Mouse (Mus musculus) macrophage (primary cell): ENCODE results near the gene Ermard. TPM values are rescaled to one million over a fixed set of nuclear protein-coding genes. Genes with fewer than 3 reads are reported as not detected.
A peak's percentile ranks its signal among the peaks of the same experiment; 100 is the strongest.
"Not testable (repeated sequence)": the region's sequence is repeated elsewhere in the genome, so short reads cannot be mapped to it uniquely, and the experiment has no call there.

Source experiments
- H3K27ac ChIP-seq: fragments of 350-480 bp; formaldehyde crosslinking; 2 replicates; pipeline ENCODE4 v1.9.0; 2021
- H3K36me3 ChIP-seq: fragments of 350-480 bp; formaldehyde crosslinking; 2 replicates; pipeline ENCODE4 v1.9.0; 2021; ENCODE audit errors: inconsistent target
- H3K4me3 ChIP-seq: fragments of 350-480 bp; formaldehyde crosslinking; 2 replicates; pipeline ENCODE4 v1.9.0; 2021; ENCODE audit errors: inconsistent target
- H3K79me2 ChIP-seq: fragments of 350-480 bp; formaldehyde crosslinking; 2 replicates; pipeline ENCODE4 v1.9.0; 2021; ENCODE audit errors: inconsistent target
- WGBS: methylation state at CpG from one replicate; pipeline ENCODE4 v1.1.7; 2026; ENCODE audit warnings: inconsistent platforms; ENCODE audit not compliant: missing documents; 5-methylcytosine and 5-hydroxymethylcytosine counted together
- polyA plus RNA-seq: library from polyadenylated mRNA; stranded (reverse); fragments of 250-400 nt; gene quantifications from 3 replicates; pipeline ENCODE4 v1.2.4, GENCODE M21; 2018; ENCODE audit warnings: inconsistent platforms

Ermard gene
- polyA plus RNA-seq, 1 experiment from 2014 or later, result 29.8 TPM

- H3K79me2 ChIP-seq, H3K4me3 ChIP-seq, H3K27ac ChIP-seq, H3K36me3 ChIP-seq: not testable (repeated sequence)
- WGBS, result no CpG with 5 or more reads among the region's 1 CpGs
Observed at GRCm38 (mm10) chr17:15050338-15050737, 9.3 kb downstream of the Ermard start.

DNA sequence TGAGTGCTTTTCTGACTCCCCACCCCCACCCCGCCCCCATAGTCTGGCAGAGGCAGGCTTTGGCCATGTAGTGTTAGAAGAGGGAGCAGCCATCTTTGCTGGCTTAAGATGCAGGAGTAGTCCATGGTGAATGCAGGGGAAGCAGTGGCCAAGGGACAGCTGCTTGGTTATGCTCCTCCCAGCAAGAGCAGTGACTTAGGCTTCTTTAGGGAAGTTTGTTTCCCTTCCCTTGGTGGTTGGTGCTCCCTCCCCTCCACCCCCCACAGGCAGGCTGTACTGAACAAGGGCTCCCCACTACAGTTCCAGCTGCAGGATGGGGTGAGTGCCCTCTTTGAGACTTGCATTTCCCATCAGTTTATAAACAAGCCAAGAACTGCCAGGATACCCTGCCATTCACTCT lies 11.8 kb downstream of the Ermard start:
- Histone ChIP-seq H3K36me3 (peaks cover 15% of the 10 kb centered on the region), H3K27ac (peak overlapping the region; percentile 37; the same call in 1 of the 2 replicates)
- not testable (repeated sequence) for H3K4me3 ChIP-seq, H3K79me2 ChIP-seq
- WGBS, result no CpG with 5 or more reads among the region's 1 CpGs

- peak overlapping the region; percentile 37; the same call in 1 of the 2 replicates for H3K27ac ChIP-seq
- H3K79me2 ChIP-seq, H3K4me3 ChIP-seq: not testable (repeated sequence)
- WGBS, result 60% methylated on average over 1 of the region's 8 CpGs
- H3K36me3 ChIP-seq, result peaks cover 20% of the 10 kb centered on the region
Observed at GRCm38 (mm10) chr17:15053183-15053828, 12.3 kb downstream of the Ermard start.

DNA sequence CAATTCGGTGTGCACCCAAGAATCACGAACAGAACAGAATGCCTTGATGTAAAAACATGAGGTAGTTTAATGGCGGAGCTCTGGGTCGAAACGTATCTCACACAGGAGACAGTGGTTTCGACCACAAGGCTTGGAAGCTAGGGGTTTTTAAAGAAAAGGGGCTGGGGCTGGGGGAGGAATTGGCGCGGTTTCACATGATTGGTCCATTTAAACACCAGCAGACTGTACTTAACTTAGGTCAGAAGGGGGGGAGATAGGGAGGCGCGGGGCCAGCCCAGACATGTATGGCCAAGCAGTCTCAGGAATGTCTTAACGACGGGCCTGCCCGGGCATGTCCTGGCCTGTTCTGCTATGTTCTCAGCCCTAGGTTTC lies 12.8 kb downstream of the Ermard start:
- peaks cover 25% of the 10 kb centered on the region for H3K36me3 ChIP-seq
- H3K79me2 ChIP-seq, H3K27ac ChIP-seq, H3K4me3 ChIP-seq: not testable (repeated sequence)
- no CpG with 5 or more reads among the region's 13 CpGs for WGBS

DNA sequence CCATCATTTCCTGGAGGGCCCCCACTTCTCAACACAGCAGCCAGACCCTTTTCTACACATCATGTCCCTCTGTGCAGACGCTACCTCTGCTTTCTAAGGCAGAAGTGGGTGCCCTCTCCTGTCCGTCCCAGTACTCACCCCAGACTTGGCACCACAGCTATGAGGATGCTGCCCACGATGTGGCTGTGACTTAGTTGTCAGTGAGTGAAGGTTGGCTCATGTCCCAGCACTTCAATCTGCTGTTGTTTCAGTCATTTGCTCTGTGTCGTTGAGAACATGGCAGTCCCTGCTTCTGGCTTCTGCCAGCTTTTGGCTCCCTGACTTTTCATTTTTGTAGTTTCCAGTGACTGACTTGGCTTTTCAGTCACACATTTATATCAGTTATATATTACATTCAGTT lies 14.9 kb downstream of the Ermard start:
- Histone ChIP-seq H3K27ac (no peak overlapping the region), H3K4me3 (no peak overlapping the region), H3K79me2 (no peaks in the 10 kb centered on the region), H3K36me3 (peaks cover 46% of the 10 kb centered on the region)
- 81% methylated on average over 3 of the region's 4 CpGs for WGBS

DNA sequence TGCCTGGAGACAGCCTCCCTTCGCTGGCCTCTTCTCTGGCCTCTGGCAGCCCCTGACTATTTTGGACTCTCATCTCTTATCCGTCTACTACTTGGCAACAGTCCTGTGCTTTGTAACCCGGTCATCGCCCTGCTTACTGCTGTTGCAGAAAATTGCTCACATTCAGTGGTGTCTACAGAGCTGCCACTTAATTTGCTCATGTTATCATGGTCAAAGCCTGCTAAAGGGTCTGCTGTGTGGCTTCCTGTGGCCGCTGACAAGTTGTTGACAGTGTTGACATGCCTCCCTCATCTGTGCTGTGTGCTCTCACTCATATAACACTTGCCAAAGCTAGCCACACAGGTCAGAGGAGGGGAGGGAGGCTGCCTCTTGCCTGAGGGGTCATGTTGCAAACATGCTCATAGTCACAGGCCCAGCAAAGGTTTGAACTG lies 17.2 kb downstream of the Ermard start:
- WGBS, result 90% methylated on average over 5 of the region's 5 CpGs
- Histone ChIP-seq H3K36me3 (peaks cover 69% of the 10 kb centered on the region), H3K79me2 (no peaks in the 10 kb centered on the region), H3K4me3 (no peak overlapping the region), H3K27ac (no peak overlapping the region)

GRCm38 (mm10) chr17:15059646-15060045 lies 18.6 kb downstream of the Ermard start:
- H3K27ac ChIP-seq, result no peak overlapping the region
- H3K36me3 ChIP-seq, result peaks cover 79% of the 10 kb centered on the region
- 93% methylated on average over 14 of the region's 14 CpGs for WGBS
- H3K4me3 ChIP-seq, result no peak overlapping the region
- H3K79me2 ChIP-seq, result no peaks in the 10 kb centered on the region

DNA sequence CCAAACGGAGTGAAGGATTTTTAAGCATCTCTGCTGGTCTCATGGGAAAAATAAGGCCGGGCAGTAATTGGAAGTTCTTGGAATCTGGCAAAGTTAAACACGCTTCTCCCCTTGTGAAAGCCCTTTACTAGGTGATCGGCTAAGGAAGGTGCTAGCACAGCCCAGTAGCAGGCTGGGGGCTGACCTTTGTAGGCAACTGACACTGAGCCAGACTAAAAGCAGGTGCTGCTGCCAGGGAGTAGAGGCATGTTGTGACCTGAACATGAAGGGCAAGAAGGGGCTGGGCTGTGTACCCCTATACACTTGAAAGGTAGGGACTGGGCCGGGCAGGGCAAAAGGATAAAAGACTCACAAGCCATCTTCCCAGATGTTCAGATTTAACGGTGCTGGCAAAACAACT lies 19.3 kb downstream of the Ermard start:
- WGBS, result 95% methylated on average over 6 of the region's 6 CpGs
- H3K27ac ChIP-seq, result no peak overlapping the region
- H3K36me3 ChIP-seq, result peaks cover 79% of the 10 kb centered on the region
- no peak overlapping the region for H3K4me3 ChIP-seq
- H3K79me2 ChIP-seq, result no peaks in the 10 kb centered on the region

DNA sequence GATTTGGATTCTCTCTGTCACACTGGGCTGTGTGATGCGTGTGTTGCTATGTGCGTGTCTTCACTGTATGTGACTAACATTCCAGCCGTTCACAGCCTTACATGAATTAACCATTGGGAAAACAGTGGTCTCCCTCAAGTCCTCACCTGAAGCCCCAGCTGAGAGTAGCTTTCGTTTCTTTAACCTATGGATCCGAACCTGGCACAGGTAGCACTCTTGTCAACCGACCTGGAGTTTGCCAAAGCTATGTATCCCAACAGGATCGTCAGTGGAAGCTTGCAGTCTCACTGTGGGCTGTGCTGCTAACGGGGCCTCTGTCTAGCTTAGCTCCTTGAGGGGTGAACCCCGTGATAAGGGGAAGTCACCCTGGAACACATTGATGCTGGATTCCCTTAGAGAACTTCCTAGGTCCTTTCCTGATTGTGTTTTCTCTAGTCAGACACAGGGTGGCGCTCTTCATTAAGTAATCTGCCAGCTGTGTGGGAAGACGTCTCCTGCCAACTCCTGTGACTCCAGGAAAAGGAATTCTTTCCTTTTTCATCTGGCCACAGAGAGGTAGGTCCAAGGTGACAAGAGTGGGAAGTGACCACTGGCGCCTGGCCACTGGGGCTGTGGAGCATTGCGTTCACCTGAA lies 24.5 kb downstream of the Ermard start:
- Histone ChIP-seq H3K79me2 (no peaks in the 10 kb centered on the region), H3K4me3 (no peak overlapping the region), H3K36me3 (peaks cover 37% of the 10 kb centered on the region), H3K27ac (no peak overlapping the region)
- 54% methylated on average over 13 of the region's 13 CpGs for WGBS

DNA sequence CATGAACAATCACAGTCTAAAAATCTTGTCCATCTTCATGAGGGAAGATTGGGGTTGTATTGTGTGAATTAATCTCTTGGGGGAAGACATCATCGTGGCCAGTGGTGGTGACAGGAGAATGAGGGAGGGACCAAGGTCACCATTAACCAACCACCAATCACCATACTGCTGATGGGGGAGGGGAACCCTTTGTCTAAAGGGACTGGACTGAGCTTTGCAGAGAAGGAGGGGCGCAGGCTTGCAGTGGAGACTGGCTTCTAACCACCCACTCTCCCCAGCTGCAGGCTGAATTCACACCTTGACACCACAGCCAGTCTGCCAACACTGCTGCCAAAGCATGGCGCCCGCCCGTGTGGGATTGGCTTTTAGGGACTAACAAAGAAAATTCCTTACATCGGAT lies 25.1 kb downstream of the Ermard start:
- WGBS, result 67% methylated on average over 6 of the region's 6 CpGs

DNA sequence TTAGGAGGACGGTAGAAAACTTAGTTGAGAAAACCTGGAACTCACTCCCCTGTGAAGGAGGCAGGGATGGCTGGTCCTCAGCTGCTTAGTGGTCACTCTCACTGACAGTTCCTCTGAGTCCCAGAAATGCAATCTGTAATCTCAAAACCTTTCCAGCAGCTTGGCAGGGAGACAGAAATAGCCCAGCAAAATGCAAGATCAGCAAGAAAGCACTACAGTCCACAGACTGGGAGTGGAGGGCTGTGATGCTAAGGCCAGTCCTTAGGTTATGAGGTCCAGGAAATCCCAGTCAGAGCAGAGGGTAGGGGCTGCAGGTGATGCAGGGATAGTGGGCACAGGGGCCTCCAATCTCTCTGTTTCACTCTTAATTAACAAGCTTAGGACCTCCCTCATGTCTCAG lies 25.9 kb downstream of the Ermard start:
- H3K36me3 ChIP-seq, result peaks cover 25% of the 10 kb centered on the region
- H3K4me3 ChIP-seq, result no peak overlapping the region
- H3K27ac ChIP-seq, result peak overlapping the region; percentile 65
- H3K79me2 ChIP-seq, result no peaks in the 10 kb centered on the region
- 87% methylated on average over 1 of the region's 1 CpGs for WGBS

More for the DNA sequence above, 25.1 kb downstream of the Ermard start:
- H3K4me3 ChIP-seq, result no peak overlapping the region
- peaks cover 31% of the 10 kb centered on the region for H3K36me3 ChIP-seq
- no peaks in the 10 kb centered on the region for H3K79me2 ChIP-seq
- H3K27ac ChIP-seq, result no peak overlapping the region

- no peaks in the 10 kb centered on the region for H3K79me2 ChIP-seq
- peak overlapping the region; percentile 65 for H3K27ac ChIP-seq
- 66% methylated on average over 8 of the region's 8 CpGs for WGBS
- no peak overlapping the region for H3K4me3 ChIP-seq
- peaks cover 20% of the 10 kb centered on the region for H3K36me3 ChIP-seq
Observed at GRCm38 (mm10) chr17:15068040-15068792, 27.2 kb downstream of the Ermard start.

GRCm38 (mm10) chr17:15069124-15069523 lies 28.1 kb downstream of the Ermard start:
- 42% methylated on average over 2 of the region's 2 CpGs for WGBS
- Histone ChIP-seq H3K4me3 (no peak overlapping the region), H3K36me3 (peaks cover 11% of the 10 kb centered on the region), H3K79me2 (no peaks in the 10 kb centered on the region), H3K27ac (peak overlapping the region; percentile 65)

GRCm38 (mm10) chr17:15072211-15072610 lies 31.2 kb downstream of the Ermard start:
- WGBS, result 97% methylated on average over 2 of the region's 2 CpGs

GRCm38 (mm10) chr17:15075033-15075432 lies 34.0 kb downstream of the Ermard start:
- Histone ChIP-seq H3K36me3 (peaks cover 10% of the 10 kb centered on the region), H3K4me3 (no peak overlapping the region), H3K27ac (no peak overlapping the region), H3K79me2 (no peaks in the 10 kb centered on the region)
- 96% methylated on average over 8 of the region's 8 CpGs for WGBS

More at GRCm38 (mm10) chr17:15072211-15072610, 31.2 kb downstream of the Ermard start:
- peaks cover 10% of the 10 kb centered on the region for H3K36me3 ChIP-seq
- H3K27ac ChIP-seq, result no peak overlapping the region
- H3K79me2 ChIP-seq, result no peaks in the 10 kb centered on the region
- H3K4me3 ChIP-seq, result no peak overlapping the region
